Mouse (Mus musculus): ENCODE data around the gene Nkain4.
A peak's percentile ranks its signal among the peaks of the same experiment; 100 is the strongest.

Gene Nkain4

DNA sequence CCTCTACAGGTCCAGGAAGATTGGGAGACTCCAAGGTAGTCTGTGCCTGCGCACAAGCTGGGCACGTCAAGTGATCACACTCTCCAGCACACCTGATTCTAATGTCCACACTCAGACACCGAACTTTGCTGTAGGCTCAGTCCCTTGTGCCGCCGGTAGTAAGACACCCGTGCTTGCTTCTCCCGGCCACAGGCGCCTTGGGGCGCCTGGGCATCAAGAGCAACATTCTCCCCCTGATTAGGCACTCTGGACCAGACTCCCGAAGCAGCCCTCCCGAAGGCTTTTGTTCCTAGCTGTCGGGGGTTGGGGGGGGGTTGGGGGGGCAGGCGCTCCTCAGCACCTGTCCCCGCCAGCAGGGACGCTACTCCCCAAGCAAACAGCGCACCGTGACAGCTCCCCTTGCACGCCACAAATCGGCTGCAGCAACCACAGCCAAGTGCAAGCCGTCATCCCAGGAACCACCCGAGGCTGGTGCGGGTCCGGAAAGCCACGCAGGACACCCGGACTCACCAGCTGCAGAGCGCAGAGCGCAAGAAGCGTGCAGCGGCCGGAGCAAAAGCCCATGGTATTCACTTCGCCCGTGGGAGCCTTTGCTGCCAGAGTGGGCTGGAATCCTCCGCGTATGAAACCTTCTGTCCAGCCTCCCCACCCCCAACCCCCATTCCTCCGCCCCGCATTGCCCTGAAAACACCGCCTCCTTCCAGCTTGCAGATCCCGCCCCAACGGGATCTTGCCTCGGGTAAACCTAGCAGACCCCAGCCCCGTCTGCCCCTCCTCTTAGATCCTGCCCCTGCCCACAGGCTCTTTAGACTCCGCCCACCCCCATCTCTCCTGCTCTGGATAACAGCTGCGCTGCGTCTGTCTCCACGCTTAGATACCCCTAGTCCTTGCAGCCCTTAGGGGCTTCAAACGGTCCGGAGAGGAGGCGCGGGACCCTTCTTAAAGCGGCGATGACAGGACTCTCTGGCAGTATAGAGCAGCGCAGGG is at the start of gene Nkain4:
Gene Nkain4 (minus strand): TSS at position 639 of the 987 bp plus-strand sequence.
- no peak for DNase-seq

- DNase-seq: no peak
These were observed 42.4 kb upstream of the Nkain4 start for GRCm38 (mm10) chr2:180996905-180997304.

- no peak for DNase-seq
These were observed 41.9 kb upstream of the Nkain4 start for GRCm38 (mm10) chr2:180996436-180996835.

DNA sequence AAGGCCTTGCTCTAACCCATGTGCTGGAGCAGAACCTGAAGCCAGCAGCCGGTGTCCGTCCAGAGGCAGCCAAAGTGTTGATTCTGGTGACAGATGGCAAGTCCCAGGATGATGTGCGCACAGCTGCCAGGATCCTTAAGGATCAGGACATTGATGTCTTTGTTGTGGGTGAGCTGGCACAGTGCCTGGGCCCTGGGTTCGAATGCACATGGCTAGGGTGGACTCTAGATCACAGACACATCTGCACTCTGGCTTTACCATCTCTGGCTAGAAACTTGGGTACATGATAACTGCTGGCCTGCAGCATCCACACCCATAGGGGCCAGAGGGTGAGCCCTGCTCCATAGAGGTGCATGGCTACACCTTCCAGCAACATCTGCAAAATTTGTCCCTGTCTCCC is 41.0 kb upstream of the Nkain4 start:
- no peak for DNase-seq

DNA sequence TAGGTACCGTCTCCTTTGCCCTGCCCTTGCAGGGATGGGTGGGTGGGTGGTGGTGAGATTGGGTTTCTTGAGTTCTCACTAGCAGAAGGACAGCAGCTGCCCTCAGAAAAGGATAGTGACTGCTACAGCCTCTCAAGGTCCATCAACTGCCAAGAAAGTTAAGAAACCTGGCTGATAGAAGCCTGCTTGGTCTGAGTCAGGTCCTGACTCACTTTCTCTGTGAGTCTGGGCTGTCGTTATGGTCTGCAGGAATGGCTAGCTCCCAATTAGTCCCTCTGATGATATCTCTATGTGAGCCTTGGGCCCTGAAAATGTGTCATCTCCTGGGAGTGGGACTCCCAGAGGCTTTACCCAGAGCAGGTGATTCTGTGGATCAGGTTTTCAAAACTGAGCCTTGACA is 39.9 kb upstream of the Nkain4 start:
- DNase-seq: no peak

DNA sequence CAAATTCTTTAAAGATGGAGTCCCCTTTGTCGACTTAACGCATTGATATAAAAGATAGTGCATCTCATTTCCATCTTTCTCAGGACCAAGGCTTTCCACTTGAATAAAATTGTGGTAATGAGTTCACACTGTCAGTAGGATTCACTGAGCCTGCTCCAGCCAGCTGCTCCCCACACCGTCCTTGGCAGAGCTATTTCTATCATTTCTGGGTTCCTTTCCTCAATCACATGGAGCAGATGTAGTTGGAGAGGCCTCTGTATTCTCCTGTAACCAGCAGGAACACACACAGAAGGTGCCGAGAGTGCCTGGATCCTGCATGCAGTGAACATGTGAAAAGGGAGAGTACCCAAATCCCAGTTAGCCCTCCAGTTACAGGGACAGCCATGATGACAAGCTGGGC is 35.8 kb upstream of the Nkain4 start:
- DNase-seq: no peak

DNA sequence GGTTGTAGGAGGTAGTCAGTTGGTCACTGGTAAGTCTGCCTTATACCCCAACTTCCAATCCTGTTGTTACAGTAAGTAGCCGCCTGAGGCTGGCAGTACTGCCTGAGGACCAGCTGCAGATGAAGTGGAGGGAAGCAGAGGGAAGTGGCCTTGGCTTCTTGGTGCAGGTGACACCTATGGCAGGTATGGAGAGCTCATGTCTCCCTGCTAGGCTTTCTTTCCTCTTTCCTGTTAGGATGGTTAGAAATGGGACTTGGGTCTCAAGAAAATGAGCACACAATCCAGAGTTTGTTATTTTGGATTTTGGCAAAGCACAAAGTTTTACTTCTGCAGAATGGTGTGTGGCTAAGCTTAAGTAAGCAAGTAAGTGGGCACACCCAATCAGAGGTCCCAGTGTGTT is 34.4 kb upstream of the Nkain4 start:
- no peak for DNase-seq

DNA sequence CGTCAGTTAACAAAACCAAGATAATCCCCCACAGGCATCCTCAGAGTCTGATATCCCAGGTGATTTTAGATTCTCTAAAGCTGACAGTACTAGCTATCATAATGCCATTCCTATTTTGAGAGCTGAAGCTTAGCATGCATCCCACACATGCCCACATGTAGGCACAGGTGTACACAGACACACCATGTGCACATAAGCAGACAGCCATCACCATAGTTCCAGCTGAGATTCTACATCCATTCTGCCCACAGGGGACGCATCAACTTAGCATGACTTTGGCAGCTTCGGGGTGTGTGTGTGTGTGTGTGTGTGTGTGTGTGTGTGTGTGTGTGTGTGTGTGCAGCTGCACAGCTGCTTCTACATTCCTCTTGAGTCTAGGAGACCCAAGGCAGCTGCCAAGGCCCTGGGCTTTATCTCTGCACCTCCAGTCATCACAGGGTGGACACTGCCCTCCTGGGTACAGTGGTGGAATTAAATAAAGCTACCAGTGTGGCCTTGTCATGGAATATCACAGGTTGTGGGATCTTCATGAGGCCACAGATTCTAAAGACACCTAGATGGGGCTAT is 33.9 kb upstream of the Nkain4 start:
- no peak for DNase-seq

- no peak for DNase-seq
These were observed 33.0 kb upstream of the Nkain4 start for GRCm38 (mm10) chr2:180987432-180988030.

DNA sequence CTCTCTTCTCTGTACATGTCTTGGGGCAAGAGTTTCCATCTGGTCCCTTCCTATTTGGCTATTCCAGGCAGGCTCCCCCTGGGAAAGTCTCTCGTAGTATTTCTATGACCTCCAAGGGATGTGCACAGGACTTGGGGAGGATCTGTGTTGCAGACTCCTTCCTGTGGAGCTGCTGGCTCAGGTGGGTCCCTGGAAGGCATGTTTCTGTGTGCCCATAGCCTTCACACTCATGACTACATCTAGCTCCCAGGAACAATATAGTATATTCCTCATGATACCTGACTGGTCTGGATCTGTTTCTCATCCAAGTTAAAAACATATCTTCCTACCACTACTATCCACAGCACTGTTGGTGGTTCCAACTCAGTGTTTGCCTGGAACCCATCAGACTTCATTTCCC is 32.5 kb upstream of the Nkain4 start:
- no peak for DNase-seq

GRCm38 (mm10) chr2:180986449-180986848 is 31.9 kb upstream of the Nkain4 start, which contains the start of gene Col20a1:
Gene Col20a1, plus strand, starts transcription at chr2:180986535.
- DNase-seq: no peak

GRCm38 (mm10) chr2:180985635-180986034 is 31.1 kb upstream of the Nkain4 start:
- DNase-seq: no peak

DNA sequence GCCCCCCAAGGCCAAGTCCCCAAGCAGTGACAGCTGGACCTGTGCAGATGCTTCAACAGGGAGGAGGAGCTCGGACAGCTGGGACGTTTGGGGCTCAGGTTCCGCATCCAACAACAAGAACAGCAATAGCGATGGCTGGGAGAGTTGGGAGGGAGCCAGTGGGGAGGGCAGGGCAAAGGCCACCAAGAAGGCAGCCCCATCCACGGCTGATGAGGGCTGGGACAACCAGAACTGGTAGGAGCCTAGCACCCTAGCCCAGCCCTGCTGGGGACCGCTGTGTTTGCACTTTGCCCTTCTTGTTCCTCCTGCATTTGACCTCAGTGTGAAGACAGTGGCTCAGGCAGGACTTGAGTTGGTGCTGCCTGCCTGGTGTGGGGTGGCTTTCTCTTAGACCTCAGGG is 26.6 kb upstream of the Nkain4 start:
- DNase-seq: no peak

DNA sequence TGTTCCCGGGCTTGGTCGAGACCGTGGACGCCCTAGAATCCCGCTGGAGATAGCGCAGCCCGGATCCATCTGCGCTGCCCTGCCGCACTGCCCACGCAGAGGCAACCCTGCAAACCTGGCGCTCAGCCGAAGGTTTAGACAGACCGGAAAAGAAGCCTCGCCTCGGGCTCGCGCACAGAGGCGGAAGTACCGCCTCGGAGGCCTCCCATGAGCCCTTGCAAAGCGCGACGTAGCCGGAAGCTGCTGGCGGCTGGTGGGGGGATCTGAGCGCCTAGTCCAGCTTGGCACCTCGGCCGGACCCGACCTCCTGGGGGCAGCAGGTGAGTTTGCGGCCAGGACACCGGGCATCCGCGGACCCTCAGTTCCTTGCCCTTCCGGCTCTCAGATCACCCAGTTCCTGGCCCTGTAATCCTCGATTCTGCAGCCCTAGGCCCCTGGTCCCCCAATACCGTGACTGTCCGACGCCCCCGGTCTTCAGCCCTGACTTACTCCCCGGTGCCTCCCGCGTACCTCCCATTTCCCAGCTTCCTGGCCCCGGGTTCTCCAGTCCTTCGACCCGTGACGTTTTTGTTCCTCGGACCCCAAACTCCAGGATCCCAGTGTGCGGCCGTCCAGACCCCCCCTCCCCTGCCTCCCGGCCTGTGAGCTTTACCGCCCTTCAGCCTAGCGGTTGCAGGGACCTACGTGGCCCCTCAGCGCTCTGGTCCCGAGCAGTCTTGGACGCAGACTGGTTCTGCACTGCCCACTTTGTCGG is 12.7 kb upstream of the Nkain4 start, which contains the start of gene Arfgap1:
Gene Arfgap1 (plus strand): TSS at position 216 of the 754 bp plus-strand sequence.
- peak; percentile 82 to 85 for DNase-seq

GRCm38 (mm10) chr2:180966092-180966882 is 11.8 kb upstream of the Nkain4 start:
- DNase-seq: no peak

GRCm38 (mm10) chr2:180963956-180964355 is 9.5 kb upstream of the Nkain4 start:
- DNase-seq: peak; percentile 30 to 36

GRCm38 (mm10) chr2:180962616-180963308 is 8.3 kb upstream of the Nkain4 start:
- DNase-seq: no peak

GRCm38 (mm10) chr2:180960187-180960586 is 5.7 kb upstream of the Nkain4 start:
- DNase-seq: no peak

- DNase-seq: no peak
These were observed 5.1 kb upstream of the Nkain4 start for GRCm38 (mm10) chr2:180959605-180960004.

DNA sequence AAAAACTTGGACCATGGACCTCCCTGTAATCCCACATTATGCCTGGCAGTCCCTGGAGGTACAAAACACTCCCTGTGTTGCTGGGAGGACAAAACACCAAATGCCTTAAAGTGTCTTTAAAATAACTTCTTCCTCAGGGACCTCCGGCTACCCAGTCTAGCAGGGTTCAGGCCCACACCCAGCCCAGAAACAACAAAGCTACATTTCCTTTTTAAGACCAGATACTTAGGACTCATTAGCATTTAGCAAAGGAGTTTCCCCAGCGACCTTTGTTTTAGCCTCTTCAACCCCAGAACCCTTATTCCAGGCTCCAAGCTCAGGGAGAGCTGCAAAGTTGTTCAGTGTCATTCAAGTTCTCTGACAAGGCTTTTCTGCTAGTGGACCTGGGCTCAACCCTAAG is 861 bp downstream of the Nkain4 start:
- no peak for DNase-seq

- DNase-seq: no peak
These were observed 1.7 kb downstream of the Nkain4 start for GRCm38 (mm10) chr2:180952731-180953171.
